Mouse (Mus musculus): ENCODE data around the gene Snrnp40. TPM values are rescaled to one million over a fixed set of nuclear protein-coding genes. Genes with fewer than 3 reads are reported as not detected.

Gene Snrnp40
- polyA plus RNA-seq, 1 experiment from 2014 or later: 172 TPM

DNA sequence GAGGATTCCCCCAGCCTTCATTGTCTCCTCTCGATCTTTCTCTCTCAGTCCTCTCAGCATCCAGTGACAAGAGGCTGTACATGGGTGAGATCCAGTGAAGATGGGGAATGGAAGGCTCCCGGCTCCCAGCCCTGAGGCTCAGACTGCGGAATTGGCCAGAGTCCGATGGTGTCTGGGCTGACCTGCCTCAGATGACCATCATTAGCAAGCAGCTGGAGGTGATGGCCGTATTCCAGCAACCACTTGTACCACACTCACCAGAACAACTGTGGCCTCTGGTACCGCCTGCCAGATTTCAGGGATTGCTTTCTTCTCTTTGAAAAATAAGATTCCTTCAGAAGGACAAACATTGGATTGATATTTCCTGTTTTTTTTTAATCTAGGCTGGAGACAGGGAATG, 29.6 kb downstream of the Snrnp40 start:
- Histone ChIP-seq H3K27ac (no peak overlapping the region), H3K27me3 (no peaks in the 10 kb centered on the region), H3K4me3 (no peak overlapping the region), H3K9ac (no peak overlapping the region), H3K36me3 (peaks cover 56% of the 10 kb centered on the region), H3K4me1 (no peaks in the 10 kb centered on the region), H3K4me2 (no peak overlapping the region), H3K9me3 (no peaks in the 10 kb centered on the region)
- WGBS: 84% methylated on average over 6 of the region's 6 CpGs
- ATAC-seq (ENCODE audit: borderline replicate concordance, extremely low read depth, low FRiP score, low TSS enrichment): no peak

DNA sequence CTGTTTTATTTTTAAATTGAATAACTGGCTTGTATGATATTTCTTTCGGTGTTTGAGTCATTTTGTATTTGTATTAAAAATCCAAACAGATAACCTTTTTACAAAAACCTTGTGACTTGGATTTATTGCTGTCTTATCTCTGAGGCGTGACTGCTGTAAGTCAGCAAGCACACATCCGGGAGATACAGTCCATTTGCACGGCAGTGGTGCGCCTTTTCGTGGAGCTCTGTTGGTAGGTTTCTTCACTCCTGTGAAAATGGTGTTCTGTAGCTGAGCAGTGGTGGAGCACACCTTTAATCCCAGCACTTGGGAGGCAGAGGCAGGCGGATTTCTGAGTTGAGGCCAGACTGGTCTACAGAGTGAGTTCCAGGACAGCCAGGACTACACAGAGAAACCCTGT, 30.0 kb downstream of the Snrnp40 start:
- WGBS: 83% methylated on average over 7 of the region's 7 CpGs
- Histone ChIP-seq H3K9me3 (no peaks in the 10 kb centered on the region), H3K27me3 (no peaks in the 10 kb centered on the region), H3K36me3 (peaks cover 51% of the 10 kb centered on the region), H3K27ac (no peak overlapping the region), H3K4me2 (no peak overlapping the region), H3K4me1 (no peaks in the 10 kb centered on the region), H3K9ac (no peak overlapping the region), H3K4me3 (no peak overlapping the region)
- ATAC-seq (ENCODE audit: borderline replicate concordance, extremely low read depth, low FRiP score, low TSS enrichment): no peak

DNA sequence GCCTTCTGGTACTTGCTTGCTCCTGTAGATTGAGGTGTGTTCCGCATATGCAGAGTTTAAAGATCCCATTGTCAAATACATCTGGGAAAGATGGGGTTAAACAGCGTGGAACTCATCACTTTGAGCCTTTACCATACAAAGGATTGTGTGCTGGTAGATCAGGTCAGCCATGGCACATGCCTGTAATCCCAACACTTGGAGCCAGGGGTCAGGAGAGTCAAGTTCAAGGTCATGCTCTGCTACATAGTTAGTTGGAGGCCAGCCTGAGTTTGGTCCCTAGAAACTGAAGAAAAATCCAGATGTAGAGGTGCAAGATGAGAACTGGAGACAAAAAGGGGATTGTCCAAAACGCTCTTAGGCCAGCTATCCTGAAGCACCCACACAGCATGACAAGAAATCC, 31.3 kb downstream of the Snrnp40 start:
- no peak for ATAC-seq (ENCODE audit: borderline replicate concordance, extremely low read depth, low FRiP score, low TSS enrichment)
- 63% methylated on average over 3 of the region's 3 CpGs for WGBS
- Histone ChIP-seq H3K9me3 (no peaks in the 10 kb centered on the region), H3K4me2 (no peak overlapping the region), H3K27ac (no peak overlapping the region), H3K27me3 (no peaks in the 10 kb centered on the region), H3K36me3 (peaks cover 41% of the 10 kb centered on the region), H3K9ac (no peak overlapping the region), H3K4me1 (no peaks in the 10 kb centered on the region), H3K4me3 (no peak overlapping the region)

Other genes starting within 250 kb of the Snrnp40 start
- gene Hcrtr1, start 220.8 kb upstream of the Snrnp40 start, polyA plus RNA-seq (2015; fragmentation: Nextera tagmentation; extraction: Ambion mirVana): 0.28 and 0.50 TPM in 2 replicates
- 52.4 and 57.5 TPM in 2 replicates for gene Tinagl1, start 185.0 kb upstream of the Snrnp40 start, polyA plus RNA-seq (2015; fragmentation: Nextera tagmentation; extraction: Ambion mirVana)
- gene Gm853, start 137.7 kb upstream of the Snrnp40 start, polyA plus RNA-seq (2015; fragmentation: Nextera tagmentation; extraction: Ambion mirVana): not detected in 2 replicates
- gene Serinc2, start 80.9 kb upstream of the Snrnp40 start, polyA plus RNA-seq (2015; fragmentation: Nextera tagmentation; extraction: Ambion mirVana): 19.0 and 20.0 TPM in 2 replicates
- 39.5 and 51.4 TPM in 2 replicates for gene Fabp3, start 51.5 kb upstream of the Snrnp40 start, polyA plus RNA-seq (2015; fragmentation: Nextera tagmentation; extraction: Ambion mirVana)
- 0.47 TPM in 1 of 2 replicates, not detected in the other for gene Gm10570, start 51.5 kb upstream of the Snrnp40 start, polyA plus RNA-seq (2015; fragmentation: Nextera tagmentation; extraction: Ambion mirVana)
- 64.4 and 71.3 TPM in 2 replicates for gene Zcchc17, start 189 bp upstream of the Snrnp40 start, polyA plus RNA-seq (2015; fragmentation: Nextera tagmentation; extraction: Ambion mirVana)
- 0.74 and 1.3 TPM in 2 replicates for gene Nkain1, start 214.0 kb downstream of the Snrnp40 start, polyA plus RNA-seq (2015; fragmentation: Nextera tagmentation; extraction: Ambion mirVana)